Mouse (Mus musculus) cerebellum, adult 2 months (tissue): ENCODE results near the gene Thegl. TPM values are rescaled to one million over a fixed set of nuclear protein-coding genes. Genes with fewer than 3 reads are reported as not detected.

Experiments
- DNase-seq, 2 experiments: peaks; one replicate each; pipeline ENCODE4 v3.0.0; 2021
- H3K27ac ChIP-seq: fragments of 200-500 bp; 2 replicates; pipeline ENCODE4 v1.5.1; 2012; ENCODE audit warnings: low read length, control low read depth, inconsistent platforms; ENCODE audit not compliant: insufficient read depth
- H3K27me3 ChIP-seq: fragments of 200-500 bp; 2 replicates; pipeline ENCODE4 v1.6.1; 2012; ENCODE audit warnings: inconsistent platforms, mild to moderate bottlenecking, low read length, moderate library complexity; ENCODE audit not compliant: control insufficient read depth, insufficient read depth
- H3K4me1 ChIP-seq: fragments of 200-500 bp; 2 replicates; pipeline ENCODE4 v1.6.1; 2011; ENCODE audit warnings: low read length; ENCODE audit not compliant: control insufficient read depth, insufficient read depth
- H3K4me3 ChIP-seq: fragments of 200-500 bp; replicated peaks from 2 replicates; pipeline ENCODE3; 2011; ENCODE audit warnings: mild to moderate bottlenecking, low read depth, low read length, control low read depth; ENCODE audit not compliant: insufficient read depth
- CTCF ChIP-seq: fragments of 200-500 bp; IDR thresholded peaks from 2 replicates; pipeline ENCODE4 v1.5.1; 2011; ENCODE audit warnings: low read depth, mild to moderate bottlenecking, control low read depth, low read length, moderate library complexity, borderline replicate concordance; ENCODE audit not compliant: insufficient read depth
- POLR2A ChIP-seq: fragments of 200-500 bp; IDR thresholded peaks from 2 replicates; pipeline ENCODE4 v1.6.1; 2011; ENCODE audit warnings: low read length, control low read depth, borderline replicate concordance; ENCODE audit not compliant: insufficient read depth
- WGBS: fragments of 180-500 bp; shearing (Covaris S2); methylation state at CpG from one replicate; pipeline ENCODE4 v1.1.7; 2018; 5-methylcytosine and 5-hydroxymethylcytosine counted together
- polyA plus RNA-seq: library from polyadenylated mRNA; depleted of rRNA; stranded (reverse); fragments of >200 nt; gene quantifications from 2 replicates; pipeline ENCODE4 v1.2.3, GENCODE M21; 2012

Thegl gene
- polyA plus RNA-seq, 1 experiment: 0.74 TPM

DNA sequence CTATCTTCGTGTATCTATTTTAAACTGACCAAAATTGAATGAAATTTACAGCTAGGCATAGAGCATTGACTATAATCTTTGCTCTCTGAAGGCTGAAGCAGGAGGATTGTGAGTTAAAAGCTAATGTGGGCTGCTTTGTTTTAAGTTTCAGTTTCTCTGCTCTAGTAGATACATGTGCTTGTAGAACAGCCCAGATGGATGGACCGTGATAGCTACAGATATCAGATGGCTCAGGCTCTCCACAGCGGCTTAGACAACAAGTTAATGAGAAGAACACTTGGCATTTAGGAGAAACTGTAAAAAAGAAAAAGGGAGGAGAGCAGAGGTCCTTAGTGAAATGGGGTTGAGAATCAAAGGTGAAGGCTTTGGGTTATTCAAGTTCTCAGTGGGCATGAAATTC lies 25.0 kb upstream of the Thegl start:
- DNase-seq: no peak
- no peak for TF ChIP-seq POLR2A
- no peak for TF ChIP-seq CTCF
- Histone ChIP-seq H3K27ac (no peak overlapping the region), H3K4me3 (no peak overlapping the region), H3K27me3 (no peaks in the 10 kb centered on the region), H3K4me1 (no peaks in the 10 kb centered on the region)
- WGBS: 96% methylated on average over 3 of the region's 3 CpGs

GRCm38 (mm10) chr5:76993174-76993814 lies 22.5 kb upstream of the Thegl start:
- TF ChIP-seq CTCF (no peak), POLR2A (no peak)
- Histone ChIP-seq H3K27ac (no peak overlapping the region), H3K4me1 (no peaks in the 10 kb centered on the region), H3K27me3 (no peaks in the 10 kb centered on the region), H3K4me3 (no peak overlapping the region)
- WGBS: 93% methylated on average over 5 of the region's 5 CpGs
- DNase-seq: no peak

DNA sequence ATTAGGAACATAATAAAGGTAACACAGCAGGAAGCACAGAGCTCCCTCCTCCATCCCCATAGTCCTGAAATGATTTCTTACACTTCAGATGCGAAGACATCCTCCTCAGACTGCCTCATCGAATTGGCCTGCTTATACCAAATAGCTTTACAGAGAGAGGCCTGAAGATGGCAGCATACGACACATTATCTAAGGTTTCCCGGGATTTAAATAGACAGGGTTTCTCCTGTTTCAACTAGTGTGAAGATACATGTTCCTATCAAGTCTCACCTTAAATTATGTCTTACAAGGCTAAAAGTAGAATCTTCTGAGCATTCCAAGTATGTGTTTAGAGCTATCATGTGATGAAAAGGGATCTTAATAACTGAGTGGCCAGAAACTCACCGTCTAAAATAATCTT lies 17.4 kb upstream of the Thegl start:
- DNase-seq: no peak
- no peaks in the 10 kb centered on the region for H3K4me1 ChIP-seq
- 34% methylated on average over 5 of the region's 5 CpGs for WGBS
- TF ChIP-seq CTCF (peak; percentile 26; the same call in 1 of the 2 replicates), POLR2A (no peak)
- H3K27me3 ChIP-seq: no peaks in the 10 kb centered on the region
- no peak overlapping the region for H3K4me3 ChIP-seq
- no peak overlapping the region for H3K27ac ChIP-seq

GRCm38 (mm10) chr5:77001192-77001591 lies 14.6 kb upstream of the Thegl start:
- Histone ChIP-seq H3K27me3 (no peaks in the 10 kb centered on the region), H3K4me1 (no peaks in the 10 kb centered on the region), H3K27ac (no peak overlapping the region), H3K4me3 (no peak overlapping the region)
- 93% methylated on average over 17 of the region's 17 CpGs for WGBS
- DNase-seq: no peak
- TF ChIP-seq POLR2A: no peak
- TF ChIP-seq CTCF: no peak

GRCm38 (mm10) chr5:77004051-77004821 lies 11.6 kb upstream of the Thegl start, which contains the start of gene Arl9:
TSS of gene Arl9 (plus strand) at chr5:77004055.
- no peak for TF ChIP-seq CTCF
- TF ChIP-seq POLR2A: no peak
- H3K4me3 ChIP-seq: no peak within 1 kb of the TSS
- no peaks in the 10 kb centered on the region for H3K4me1 ChIP-seq
- 93% methylated on average over 6 of the region's 6 CpGs for whole genome bisulfite sequencing
- no peak within 1 kb of the TSS for H3K27ac ChIP-seq
- DNase-seq: no peak
- H3K27me3 ChIP-seq: no peaks in the 10 kb centered on the region

- Histone ChIP-seq H3K4me3 (no peak overlapping the region), H3K27ac (no peak overlapping the region), H3K4me1 (no peaks in the 10 kb centered on the region), H3K27me3 (no peaks in the 10 kb centered on the region)
- DNase-seq: no peak
- 92% methylated on average over 9 of the region's 9 CpGs for WGBS
- TF ChIP-seq CTCF (no peak), POLR2A (no peak)
Measured at GRCm38 (mm10) chr5:77010352-77010751, 5.5 kb upstream of the Thegl start.

GRCm38 (mm10) chr5:77011082-77011481 lies 4.7 kb upstream of the Thegl start:
- Histone ChIP-seq H3K27me3 (no peaks in the 10 kb centered on the region), H3K27ac (no peak overlapping the region), H3K4me3 (no peak overlapping the region), H3K4me1 (no peaks in the 10 kb centered on the region)
- TF ChIP-seq POLR2A: no peak
- TF ChIP-seq CTCF: no peak
- DNase-seq: no peak
- WGBS: 69% methylated on average over 3 of the region's 3 CpGs

- H3K27me3 ChIP-seq: no peaks in the 10 kb centered on the region
- H3K4me3 ChIP-seq: no peak overlapping the region
- no peak for DNase-seq
- no peak overlapping the region for H3K27ac ChIP-seq
- 84% methylated on average over 3 of the region's 3 CpGs for WGBS
- TF ChIP-seq POLR2A (no peak), CTCF (no peak)
- H3K4me1 ChIP-seq: no peaks in the 10 kb centered on the region
Measured at GRCm38 (mm10) chr5:77013171-77013570, 2.7 kb upstream of the Thegl start.
